15 mouse cellular contexts compared by ENCODE assay signal in genomic region chr12:77065645-77066512, GRCm38 (mm10).
"Had no signal": no experiment of that assay in that cellular context is flagged by ENCODE, and none has a peak within 500 bp of the region (broad histone marks: within the 10 kb centered on the region; RNA-seq: fewer than 3 reads in every experiment).

No protein-coding gene starts in this region.

- ATAC-seq: liver, embryonic 12.5 days had no signal

- H3K4me1 ChIP-seq: kidney, embryonic 15.5 days; lung, embryonic 15.5 days; neural tube, embryonic 13.5 days had no signal

- DNase-seq: kidney, adult 2 months; kidney, postnatal 14 days; lung, postnatal 14 days; midbrain, embryonic 14.5 days; retina, postnatal 1 day; right cerebral cortex, postnatal 4 days; spleen, adult 18-20 months; thymus, postnatal 25 days had no signal

- H3K4me3 ChIP-seq: kidney, embryonic 15.5 days; limb, embryonic 15.5 days; liver, embryonic 12.5 days; lung, embryonic 15.5 days; midbrain, embryonic 10.5 days; myocyte; neural tube, embryonic 13.5 days had no signal
